Mouse (Mus musculus): Measurements from ENCODE around the gene Bcl7b. TPM values are rescaled to one million over a fixed set of nuclear protein-coding genes. Genes with fewer than 3 reads are reported as not detected.
A peak's percentile ranks its signal among the peaks of the same experiment; 100 is the strongest.

The Bcl7b gene
- polyA plus RNA-seq (2016; fragmentation: Nextera tagmentation; extraction: Ambion mirVana), result 44.6 and 48.5 TPM in 2 replicates

- Histone ChIP-seq H3K27ac (replicated peaks) (peak within 1 kb of the TSS; percentile 98), H3K4me1 (peaks cover 15% of the 10 kb centered on the region), H3K27me3 (replicated peaks; ENCODE audit: low read depth, poor library complexity, severe bottlenecking) (no peaks in the 10 kb centered on the region), H3K9me3 (no peaks in the 10 kb centered on the region), H3K36me3 (replicated peaks) (peaks cover 39% of the 10 kb centered on the region), H3K4me3 (peak within 1 kb of the TSS; percentile 78)
- DNase-seq (ENCODE audit: low spot score), result peak; percentile 99
- WGBS, result 2% methylated on average over 95 of the region's 95 CpGs
Observed at GRCm38 (mm10) chr5:135168063-135169062, at the start of gene Bcl7b. Bcl7b (plus strand) TSS chr5:135168283.

GRCm38 (mm10) chr5:135118589-135119081, 49.4 kb upstream of the Bcl7b start:
- no peak overlapping the region for H3K4me3 ChIP-seq
- H3K4me1 ChIP-seq, result peaks cover 5% of the 10 kb centered on the region
- WGBS, result 26% methylated on average over 6 of the region's 6 CpGs
- H3K27me3 ChIP-seq (replicated peaks; ENCODE audit: low read depth, poor library complexity, severe bottlenecking), result peaks cover 30% of the 10 kb centered on the region
- no peaks in the 10 kb centered on the region for H3K9me3 ChIP-seq
- no peaks in the 10 kb centered on the region for H3K36me3 ChIP-seq (replicated peaks)
- H3K27ac ChIP-seq (replicated peaks), result 0 out of 2 replicates have a peak overlapping the region, but pooled peaks have one; percentile 7
- DNase-seq (ENCODE audit: low spot score), result peak; percentile 73

GRCm38 (mm10) chr5:135120753-135121152, 47.3 kb upstream of the Bcl7b start:
- Histone ChIP-seq H3K4me1 (peaks cover 5% of the 10 kb centered on the region), H3K36me3 (replicated peaks) (no peaks in the 10 kb centered on the region), H3K27ac (replicated peaks) (no peak overlapping the region), H3K9me3 (no peaks in the 10 kb centered on the region), H3K27me3 (replicated peaks; ENCODE audit: low read depth, poor library complexity, severe bottlenecking) (peaks cover 30% of the 10 kb centered on the region), H3K4me3 (no peak overlapping the region)
- no peak for DNase-seq (ENCODE audit: low spot score)
- 67% methylated on average over 4 of the region's 4 CpGs for WGBS

GRCm38 (mm10) chr5:135126121-135126520, 42.0 kb upstream of the Bcl7b start:
- 59% methylated on average over 6 of the region's 6 CpGs for WGBS

GRCm38 (mm10) chr5:135127669-135128068, 40.4 kb upstream of the Bcl7b start:
- no peaks in the 10 kb centered on the region; the same call in 1 of the 2 replicates for H3K4me1 ChIP-seq
- WGBS, result 79% methylated on average over 6 of the region's 6 CpGs
- no peaks in the 10 kb centered on the region for H3K9me3 ChIP-seq
- DNase-seq (ENCODE audit: low spot score), result no peak
- no peak overlapping the region for H3K27ac ChIP-seq (replicated peaks)
- no peak overlapping the region for H3K4me3 ChIP-seq
- H3K27me3 ChIP-seq (replicated peaks; ENCODE audit: low read depth, poor library complexity, severe bottlenecking), result peaks cover 17% of the 10 kb centered on the region
- no peaks in the 10 kb centered on the region for H3K36me3 ChIP-seq (replicated peaks)

More at GRCm38 (mm10) chr5:135126121-135126520, 42.0 kb upstream of the Bcl7b start:
- Histone ChIP-seq H3K4me1 (no peaks in the 10 kb centered on the region; the same call in 1 of the 2 replicates), H3K4me3 (no peak overlapping the region), H3K27ac (replicated peaks) (no peak overlapping the region), H3K9me3 (no peaks in the 10 kb centered on the region), H3K27me3 (replicated peaks; ENCODE audit: low read depth, poor library complexity, severe bottlenecking) (peaks cover 17% of the 10 kb centered on the region), H3K36me3 (replicated peaks) (no peaks in the 10 kb centered on the region)
- DNase-seq (ENCODE audit: low spot score), result no peak

GRCm38 (mm10) chr5:135129747-135130146, 38.3 kb upstream of the Bcl7b start:
- H3K27me3 ChIP-seq (replicated peaks; ENCODE audit: low read depth, poor library complexity, severe bottlenecking), result peaks cover 37% of the 10 kb centered on the region
- H3K4me1 ChIP-seq, result peaks cover 11% of the 10 kb centered on the region
- H3K36me3 ChIP-seq (replicated peaks), result no peaks in the 10 kb centered on the region
- no peak for DNase-seq (ENCODE audit: low spot score)
- H3K9me3 ChIP-seq, result no peaks in the 10 kb centered on the region
- 91% methylated on average over 4 of the region's 4 CpGs for WGBS
- no peak overlapping the region for H3K27ac ChIP-seq (replicated peaks)
- no peak overlapping the region for H3K4me3 ChIP-seq

GRCm38 (mm10) chr5:135133736-135134405, 34.2 kb upstream of the Bcl7b start:
- Histone ChIP-seq H3K27ac (replicated peaks) (no peak overlapping the region), H3K4me1 (peaks cover 11% of the 10 kb centered on the region), H3K36me3 (replicated peaks) (no peaks in the 10 kb centered on the region), H3K4me3 (peak overlapping the region; percentile 33), H3K27me3 (replicated peaks; ENCODE audit: low read depth, poor library complexity, severe bottlenecking) (peaks cover 54% of the 10 kb centered on the region), H3K9me3 (no peaks in the 10 kb centered on the region)
- peak; percentile 54 for DNase-seq (ENCODE audit: low spot score)
- WGBS, result 4% methylated on average over 26 of the region's 26 CpGs

GRCm38 (mm10) chr5:135134534-135134933, 33.5 kb upstream of the Bcl7b start:
- peak overlapping the region; percentile 33 for H3K4me3 ChIP-seq
- no peak overlapping the region for H3K27ac ChIP-seq (replicated peaks)
- DNase-seq (ENCODE audit: low spot score), result peak; percentile 53
- H3K36me3 ChIP-seq (replicated peaks), result no peaks in the 10 kb centered on the region
- H3K4me1 ChIP-seq, result peaks cover 11% of the 10 kb centered on the region
- H3K27me3 ChIP-seq (replicated peaks; ENCODE audit: low read depth, poor library complexity, severe bottlenecking), result peaks cover 54% of the 10 kb centered on the region
- no peaks in the 10 kb centered on the region for H3K9me3 ChIP-seq
- WGBS, result 7% methylated on average over 8 of the region's 8 CpGs

- no peak overlapping the region for H3K27ac ChIP-seq (replicated peaks)
- no peaks in the 10 kb centered on the region for H3K9me3 ChIP-seq
- H3K36me3 ChIP-seq (replicated peaks), result no peaks in the 10 kb centered on the region
- H3K4me1 ChIP-seq, result no peaks in the 10 kb centered on the region
- no peak overlapping the region for H3K4me3 ChIP-seq
- WGBS, result 74% methylated on average over 2 of the region's 2 CpGs
- H3K27me3 ChIP-seq (replicated peaks; ENCODE audit: low read depth, poor library complexity, severe bottlenecking), result peaks cover 16% of the 10 kb centered on the region
- DNase-seq (ENCODE audit: low spot score), result no peak
Observed at GRCm38 (mm10) chr5:135139881-135140280, 28.2 kb upstream of the Bcl7b start.

- H3K27ac ChIP-seq (replicated peaks), result no peak overlapping the region
- WGBS, result 52% methylated on average over 4 of the region's 4 CpGs
- no peak overlapping the region for H3K4me3 ChIP-seq
- peaks cover 10% of the 10 kb centered on the region for H3K4me1 ChIP-seq
- no peaks in the 10 kb centered on the region for H3K27me3 ChIP-seq (replicated peaks; ENCODE audit: low read depth, poor library complexity, severe bottlenecking)
- no peak for DNase-seq (ENCODE audit: low spot score)
- no peaks in the 10 kb centered on the region for H3K36me3 ChIP-seq (replicated peaks)
- no peaks in the 10 kb centered on the region for H3K9me3 ChIP-seq
Observed at GRCm38 (mm10) chr5:135144469-135144868, 23.6 kb upstream of the Bcl7b start.

GRCm38 (mm10) chr5:135145532-135145931, 22.6 kb upstream of the Bcl7b start:
- H3K4me1 ChIP-seq, result peaks cover 14% of the 10 kb centered on the region
- no peak for DNase-seq (ENCODE audit: low spot score)
- no peaks in the 10 kb centered on the region for H3K36me3 ChIP-seq (replicated peaks)
- no peak overlapping the region for H3K27ac ChIP-seq (replicated peaks)
- H3K4me3 ChIP-seq, result no peak overlapping the region
- no peaks in the 10 kb centered on the region for H3K9me3 ChIP-seq
- no peaks in the 10 kb centered on the region for H3K27me3 ChIP-seq (replicated peaks; ENCODE audit: low read depth, poor library complexity, severe bottlenecking)
- 82% methylated on average over 3 of the region's 3 CpGs for WGBS

GRCm38 (mm10) chr5:135145955-135146354, 22.1 kb upstream of the Bcl7b start:
- no peaks in the 10 kb centered on the region for H3K9me3 ChIP-seq

More at GRCm38 (mm10) chr5:135145955-135146354, 22.1 kb upstream of the Bcl7b start:
- Histone ChIP-seq H3K4me1 (peaks cover 17% of the 10 kb centered on the region), H3K36me3 (replicated peaks) (no peaks in the 10 kb centered on the region), H3K4me3 (no peak overlapping the region), H3K27me3 (replicated peaks; ENCODE audit: low read depth, poor library complexity, severe bottlenecking) (no peaks in the 10 kb centered on the region), H3K27ac (replicated peaks) (no peak overlapping the region)
- DNase-seq (ENCODE audit: low spot score), result no peak
